Mouse (Mus musculus) liver, embryonic 14.5 days (tissue): ENCODE results near the gene Gfi1. TPM values are rescaled to one million over a fixed set of nuclear protein-coding genes. Genes with fewer than 3 reads are reported as not detected.

Experiments
- ATAC-seq: fragments of 200-750 bp; cut with Nextera tagmentation; 2 replicates; pipeline ENCODE4 v1.8.0; 2017; ENCODE audit warnings: moderate number of reproducible peaks, mild to moderate bottlenecking, moderate library complexity; ENCODE audit not compliant: insufficient read depth
- DNase-seq, 3 experiments: peaks; one replicate each; pipeline ENCODE4 v3.0.0-alpha.2; 2012 to 2013; ENCODE audit warnings: low read depth in 3 of 3, low spot score in 3 of 3
- H3K27ac ChIP-seq: fragments of 300-500 bp; sonication (generic); 2 replicates; pipeline ENCODE4 v1.5.1; 2014; ENCODE audit warnings: moderate library complexity, mild to moderate bottlenecking, control low read depth, inconsistent platforms
- H3K27me3 ChIP-seq: fragments of 300-500 bp; sonication (generic); 2 replicates; pipeline ENCODE4 v1.6.1; 2014; ENCODE audit warnings: mild to moderate bottlenecking, low read length, moderate library complexity; ENCODE audit not compliant: control insufficient read depth, insufficient read depth
- H3K36me3 ChIP-seq: fragments of 300-500 bp; sonication (generic); replicated peaks from 2 replicates; pipeline ENCODE4 v1.6.1; 2014; ENCODE audit warnings: low read depth; ENCODE audit not compliant: control insufficient read depth, insufficient read depth
- H3K4me1 ChIP-seq, 2 experiments: fragments of 200-500 bp in 1 of 2; fragments of 300-500 bp in 1 of 2; sonication (generic) in 1 of 2; replicated peaks; 2 replicates each; pipeline ENCODE4 v1.6.1; 2012 to 2014; ENCODE audit warnings: antibody characterized with exemption in 1 of 2, inconsistent platforms in 1 of 2, low read length in 1 of 2; ENCODE audit not compliant: control insufficient read depth in 2 of 2, insufficient read depth in 2 of 2
- H3K4me2 ChIP-seq: fragments of 300-500 bp; sonication (generic); 2 replicates; pipeline ENCODE4 v1.6.1; 2014; ENCODE audit warnings: low read depth, mild to moderate bottlenecking, control low read depth, moderate library complexity
- H3K4me3 ChIP-seq, 2 experiments: fragments of 200-500 bp in 1 of 2; fragments of 300-500 bp in 1 of 2; sonication (generic) in 1 of 2; 2 replicates each; pipeline ENCODE4 v1.5.1; 2012 to 2014; ENCODE audit warnings: low read depth in 2 of 2, low read length in 2 of 2, mild to moderate bottlenecking in 2 of 2, control low read depth in 1 of 2, inconsistent platforms in 1 of 2, moderate library complexity in 1 of 2; ENCODE audit not compliant: insufficient read depth in 1 of 2
- H3K9ac ChIP-seq: fragments of 300-500 bp; sonication (generic); replicated peaks from 2 replicates; pipeline ENCODE4 v1.6.1; 2014; ENCODE audit warnings: mild to moderate bottlenecking, control low read depth, moderate library complexity
- H3K9me3 ChIP-seq: fragments of 300-500 bp; sonication (generic); 2 replicates; pipeline ENCODE4 v1.6.1; 2016; ENCODE audit warnings: low read length, mixed read lengths; ENCODE audit not compliant: control insufficient read depth
- CTCF ChIP-seq: IDR thresholded peaks from 2 replicates; pipeline ENCODE4 v1.5.1; 2016; ENCODE audit warnings: antibody characterized with exemption, low read depth, control low read depth
- EP300 ChIP-seq: IDR thresholded peaks from 2 replicates; pipeline ENCODE4 v1.6.1; 2016; ENCODE audit warnings: antibody characterized with exemption, low read depth
- WGBS: fragments of 180-500 bp; shearing (Covaris S2); extraction: QIAGEN DNeasy Blood & Tissue Kit; methylation state at CpG from one replicate; pipeline ENCODE4 v1.1.7; 2014; ENCODE audit not compliant: insufficient replicate concordance; 5-methylcytosine and 5-hydroxymethylcytosine counted together
- polyA plus RNA-seq, 2 experiments: library from polyadenylated mRNA; depleted of rRNA in 1 of 2; stranded (reverse) in 1 of 2; unstranded in 1 of 2; fragments of >200 nt; fragmentation: Nextera tagmentation in 1 of 2; extraction: Ambion mirVana in 1 of 2; gene quantifications; 2 replicates each; pipeline versions ENCODE4 v1.2.1 to v1.2.3; 2012 to 2014

Gfi1 gene
- polyA plus RNA-seq, 2 experiments = 1.7 to 2.2 TPM

GRCm38 (mm10) chr5:107687161-107687560 is 38.7 kb downstream of the Gfi1 start:
- H3K4me3 ChIP-seq = no peak overlapping the region
- peaks cover 13% of the 10 kb centered on the region for H3K27me3 ChIP-seq
- H3K9me3 ChIP-seq = no peaks in the 10 kb centered on the region
- ATAC-seq = no peak
- no peak overlapping the region for H3K27ac ChIP-seq
- no peak overlapping the region for H3K4me2 ChIP-seq
- no peak overlapping the region for H3K9ac ChIP-seq
- H3K4me1 ChIP-seq = peaks cover 0 to 6% of the 10 kb centered on the region in 2 experiments; a peak in 1 of 4 replicates
- no peak for TF ChIP-seq EP300
- no peak for TF ChIP-seq CTCF
- H3K36me3 ChIP-seq = no peaks in the 10 kb centered on the region
- 75% methylated on average over 5 of the region's 5 CpGs for WGBS
- no peak for DNase-seq

DNA sequence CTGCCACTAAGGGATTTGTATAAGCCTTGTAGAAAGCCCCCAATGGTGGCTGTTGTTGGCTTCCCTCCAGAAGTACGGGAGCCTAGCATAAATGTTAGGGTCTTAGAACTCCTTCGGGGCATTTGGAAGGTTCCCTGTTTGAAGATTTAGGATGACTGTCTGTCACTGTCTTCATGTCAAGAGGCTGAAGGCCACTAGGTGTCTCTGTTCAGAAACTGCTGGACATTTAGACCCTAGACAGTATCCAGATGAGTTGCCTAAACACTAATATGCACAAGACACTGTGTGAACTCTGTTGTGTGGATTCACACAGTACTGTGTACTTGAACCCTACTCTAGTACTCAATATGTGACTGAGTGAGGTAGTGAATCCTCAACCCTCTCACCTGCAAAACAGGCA is 41.5 kb downstream of the Gfi1 start:
- whole genome bisulfite sequencing = 46% methylated on average over 2 of the region's 2 CpGs
- no peak for DNase-seq
- no peaks in the 10 kb centered on the region for H3K9me3 ChIP-seq
- peaks cover 11% of the 10 kb centered on the region for H3K27me3 ChIP-seq
- ATAC-seq = no peak
- TF ChIP-seq EP300 (no peak), CTCF (peak; percentile 37)
- no peak overlapping the region for H3K27ac ChIP-seq
- no peak overlapping the region for H3K4me2 ChIP-seq
- H3K9ac ChIP-seq = no peak overlapping the region
- H3K4me3 ChIP-seq = no peak overlapping the region
- H3K36me3 ChIP-seq = no peaks in the 10 kb centered on the region
- peaks cover 0 to 6% of the 10 kb centered on the region in 2 experiments; a peak in 1 of 4 replicates for H3K4me1 ChIP-seq

DNA sequence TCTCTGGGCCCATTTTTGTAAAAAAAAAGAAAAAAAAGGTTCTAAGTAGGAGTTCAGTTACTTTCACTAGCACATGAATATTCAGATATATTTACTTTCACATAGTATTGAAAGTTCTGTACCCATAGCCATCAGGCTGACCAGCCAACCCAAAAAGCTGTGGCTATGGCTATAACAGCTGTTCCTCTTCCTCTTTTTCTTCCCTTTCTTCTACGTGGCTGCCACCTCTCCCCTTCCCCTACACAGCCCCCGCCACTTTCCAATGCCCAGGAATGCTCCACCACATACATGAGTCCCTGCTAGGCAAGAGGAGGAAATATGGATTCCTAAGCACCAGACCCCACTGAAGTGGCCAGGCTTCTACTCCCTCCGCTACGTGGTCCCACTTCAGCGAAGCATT is 44.5 kb downstream of the Gfi1 start:
- DNase-seq (no peak), ATAC-seq (no peak)
- no peaks in the 10 kb centered on the region for H3K27me3 ChIP-seq
- no peak overlapping the region for H3K27ac ChIP-seq
- H3K9ac ChIP-seq = no peak overlapping the region
- WGBS = 55% methylated on average over 5 of the region's 5 CpGs
- no peak for TF ChIP-seq EP300
- no peak for TF ChIP-seq CTCF
- no peak overlapping the region for H3K4me2 ChIP-seq
- H3K4me1 ChIP-seq = no peaks in the 10 kb centered on the region
- no peak overlapping the region for H3K4me3 ChIP-seq
- no peaks in the 10 kb centered on the region for H3K9me3 ChIP-seq
- H3K36me3 ChIP-seq = no peaks in the 10 kb centered on the region

DNA sequence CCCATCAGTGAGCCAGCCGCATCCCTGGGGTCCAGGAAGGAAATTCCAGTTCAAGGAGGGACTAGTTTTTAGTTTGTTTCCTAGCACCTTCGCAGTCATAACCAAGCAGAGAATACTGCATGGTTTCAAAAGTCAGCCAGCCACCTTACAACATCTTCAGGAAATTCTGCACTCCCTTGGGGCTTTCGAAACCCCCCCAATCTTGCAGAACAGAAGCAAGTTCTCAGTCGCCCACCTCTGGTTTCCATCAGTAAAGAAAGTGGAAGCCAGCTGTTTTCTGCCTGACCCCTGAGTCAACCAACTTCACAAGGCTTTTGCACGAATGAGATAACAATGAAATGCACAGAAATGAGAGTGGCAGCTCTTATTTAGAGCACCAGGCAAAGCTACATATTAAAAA is 47.4 kb downstream of the Gfi1 start:
- no peak for DNase-seq
- no peak for ATAC-seq
- no peak overlapping the region for H3K27ac ChIP-seq
- no peaks in the 10 kb centered on the region for H3K4me1 ChIP-seq
- 43% methylated on average over 5 of the region's 5 CpGs for WGBS
- no peaks in the 10 kb centered on the region for H3K9me3 ChIP-seq
- TF ChIP-seq EP300 = no peak
- TF ChIP-seq CTCF = no peak
- no peak overlapping the region for H3K4me2 ChIP-seq
- no peaks in the 10 kb centered on the region for H3K27me3 ChIP-seq
- no peak overlapping the region for H3K9ac ChIP-seq
- no peak overlapping the region for H3K4me3 ChIP-seq
- no peaks in the 10 kb centered on the region for H3K36me3 ChIP-seq

Other genes starting within 250 kb of the Gfi1 start
- 0.02 and 0.06 TPM in 2 replicates for gene Gm42669, start 218.4 kb downstream of the Gfi1 start, polyA plus RNA-seq (2012; rRNA removed)
- gene Gm42669, start 218.4 kb downstream of the Gfi1 start, polyA plus RNA-seq (2014; fragmentation: Nextera tagmentation; extraction: Ambion mirVana) = 0.06 TPM in 1 of 2 replicates, not detected in the other
- 0.01 TPM in 2 replicates for gene 1700028K03Rik, start 191.3 kb downstream of the Gfi1 start, polyA plus RNA-seq (2012; rRNA removed)
- not detected in 2 replicates for gene 1700028K03Rik, start 191.3 kb downstream of the Gfi1 start, polyA plus RNA-seq (2014; fragmentation: Nextera tagmentation; extraction: Ambion mirVana)
- gene Rpap2, start 128.7 kb downstream of the Gfi1 start, polyA plus RNA-seq (2012; rRNA removed) = 1.4 and 2.6 TPM in 2 replicates
- gene Rpap2, start 128.7 kb downstream of the Gfi1 start, polyA plus RNA-seq (2014; fragmentation: Nextera tagmentation; extraction: Ambion mirVana) = 5.5 and 6.5 TPM in 2 replicates
- gene Glmn, start 128.1 kb downstream of the Gfi1 start, polyA plus RNA-seq (2012; rRNA removed) = 1.6 and 3.1 TPM in 2 replicates
- 5.7 and 6.2 TPM in 2 replicates for gene Glmn, start 128.1 kb downstream of the Gfi1 start, polyA plus RNA-seq (2014; fragmentation: Nextera tagmentation; extraction: Ambion mirVana)
- not detected in 2 replicates for gene Ube2d2b, start 104.1 kb upstream of the Gfi1 start, polyA plus RNA-seq (2012; rRNA removed)
- 0.05 and 0.14 TPM in 2 replicates for gene Ube2d2b, start 104.1 kb upstream of the Gfi1 start, polyA plus RNA-seq (2014; fragmentation: Nextera tagmentation; extraction: Ambion mirVana)
- gene Evi5, start 149.1 kb upstream of the Gfi1 start, polyA plus RNA-seq (2012; rRNA removed) = 18.1 and 22.7 TPM in 2 replicates
- gene Evi5, start 149.1 kb upstream of the Gfi1 start, polyA plus RNA-seq (2014; fragmentation: Nextera tagmentation; extraction: Ambion mirVana) = 41.4 and 42.9 TPM in 2 replicates
- 62.8 and 96.9 TPM in 2 replicates for gene Rpl5, start 174.5 kb upstream of the Gfi1 start, polyA plus RNA-seq (2012; rRNA removed)
- 27.6 and 29.1 TPM in 2 replicates for gene Rpl5, start 174.5 kb upstream of the Gfi1 start, polyA plus RNA-seq (2014; fragmentation: Nextera tagmentation; extraction: Ambion mirVana)